Mouse (Mus musculus): ENCODE results near the gene Rnf223. TPM values are rescaled to one million over a fixed set of nuclear protein-coding genes. Genes with fewer than 3 reads are reported as not detected.

Gene Rnf223
- polyA plus RNA-seq, 1 experiment from 2014 or later, result 1.0 TPM

Other genes with a start within 250 kb of the Rnf223 start
- gene Pusl1, start 238.7 kb upstream of the Rnf223 start, polyA plus RNA-seq (2015; fragmentation: Nextera tagmentation; extraction: Ambion mirVana), result 61.8 and 66.6 TPM in 2 replicates
- 23.3 and 23.8 TPM in 2 replicates for gene Acap3, start 238.7 kb upstream of the Rnf223 start, polyA plus RNA-seq (2015; fragmentation: Nextera tagmentation; extraction: Ambion mirVana)
- gene Ube2j2, start 186.7 kb upstream of the Rnf223 start, polyA plus RNA-seq (2015; fragmentation: Nextera tagmentation; extraction: Ambion mirVana), result 87.9 and 99.7 TPM in 2 replicates
- gene C1qtnf12, start 168.2 kb upstream of the Rnf223 start, polyA plus RNA-seq (2015; fragmentation: Nextera tagmentation; extraction: Ambion mirVana), result 48.3 and 50.3 TPM in 2 replicates
- gene B3galt6, start 137.9 kb upstream of the Rnf223 start, polyA plus RNA-seq (2015; fragmentation: Nextera tagmentation; extraction: Ambion mirVana), result 16.1 and 16.4 TPM in 2 replicates
- gene Sdf4, start 137.6 kb upstream of the Rnf223 start, polyA plus RNA-seq (2015; fragmentation: Nextera tagmentation; extraction: Ambion mirVana), result 175 and 176 TPM in 2 replicates
- 0.55 and 0.99 TPM in 2 replicates for gene Tnfrsf4, start 116.7 kb upstream of the Rnf223 start, polyA plus RNA-seq (2015; fragmentation: Nextera tagmentation; extraction: Ambion mirVana)
- gene Tnfrsf18, start 104.3 kb upstream of the Rnf223 start, polyA plus RNA-seq (2015; fragmentation: Nextera tagmentation; extraction: Ambion mirVana), result 3.6 and 5.4 TPM in 2 replicates
- gene Ttll10, start 71.1 kb upstream of the Rnf223 start, polyA plus RNA-seq (2015; fragmentation: Nextera tagmentation; extraction: Ambion mirVana), result 2.5 and 3.1 TPM in 2 replicates
- gene 9430015G10Rik, start 20.5 kb upstream of the Rnf223 start, polyA plus RNA-seq (2015; fragmentation: Nextera tagmentation; extraction: Ambion mirVana), result 29.9 and 31.8 TPM in 2 replicates
- gene Agrn, start 67.0 kb downstream of the Rnf223 start, polyA plus RNA-seq (2015; fragmentation: Nextera tagmentation; extraction: Ambion mirVana), result 53.8 and 67.1 TPM in 2 replicates
- 3.4 and 3.6 TPM in 2 replicates for gene Isg15, start 70.3 kb downstream of the Rnf223 start, polyA plus RNA-seq (2015; fragmentation: Nextera tagmentation; extraction: Ambion mirVana)
- gene AW011738, start 72.8 kb downstream of the Rnf223 start, polyA plus RNA-seq (2015; fragmentation: Nextera tagmentation; extraction: Ambion mirVana), result 3.1 and 4.4 TPM in 2 replicates
- gene Perm1, start 85.4 kb downstream of the Rnf223 start, polyA plus RNA-seq (2015; fragmentation: Nextera tagmentation; extraction: Ambion mirVana), result 4.7 and 6.7 TPM in 2 replicates
- gene Plekhn1, start 104.3 kb downstream of the Rnf223 start, polyA plus RNA-seq (2015; fragmentation: Nextera tagmentation; extraction: Ambion mirVana), result 44.6 and 45.5 TPM in 2 replicates
- 58.0 and 68.4 TPM in 2 replicates for gene Noc2l, start 105.5 kb downstream of the Rnf223 start, polyA plus RNA-seq (2015; fragmentation: Nextera tagmentation; extraction: Ambion mirVana)
- gene Samd11, start 125.1 kb downstream of the Rnf223 start, polyA plus RNA-seq (2015; fragmentation: Nextera tagmentation; extraction: Ambion mirVana), result 0.52 and 0.83 TPM in 2 replicates
- gene Vmn2r-ps159, start 200.6 kb downstream of the Rnf223 start, polyA plus RNA-seq (2015; fragmentation: Nextera tagmentation; extraction: Ambion mirVana), result not detected in 2 replicates

Measured in limb, embryonic 15.5 days (tissue).